Mouse (Mus musculus) midbrain, postnatal 0 days (tissue): Measurements from ENCODE around the gene Olfr959. TPM values are rescaled to one million over a fixed set of nuclear protein-coding genes. Genes with fewer than 3 reads are reported as not detected.
A peak's percentile ranks its signal among the peaks of the same experiment; 100 is the strongest.

Experiments used
- ATAC-seq: fragments of 200-750 bp; cut with Nextera tagmentation; 2 replicates; pipeline ENCODE4 v1.8.0; 2017; ENCODE audit warnings: moderate number of reproducible peaks, mild to moderate bottlenecking, moderate TSS enrichment, moderate library complexity; ENCODE audit not compliant: low FRiP score
- DNase-seq: peaks from one replicate; pipeline ENCODE4 v3.0.0-alpha.2; 2015; ENCODE audit warnings: low spot score
- H3K27ac ChIP-seq: fragments of 300-500 bp; sonication (generic); 2 replicates; pipeline ENCODE4 v1.5.1; 2014; ENCODE audit warnings: low read depth, mild to moderate bottlenecking, low read length, mixed read lengths
- H3K27me3 ChIP-seq: fragments of 300-500 bp; sonication (generic); 2 replicates; pipeline ENCODE4 v1.6.1; 2014; ENCODE audit warnings: low read length, control low read depth, mixed read lengths; ENCODE audit not compliant: insufficient read depth
- H3K36me3 ChIP-seq: fragments of 300-500 bp; sonication (generic); 2 replicates; pipeline ENCODE4 v1.6.1; 2014; ENCODE audit warnings: low read length, control low read depth, mixed read lengths; ENCODE audit not compliant: insufficient read depth
- H3K4me1 ChIP-seq: fragments of 300-500 bp; sonication (generic); 2 replicates; pipeline ENCODE4 v1.6.1; 2014; ENCODE audit warnings: mild to moderate bottlenecking, control low read depth, antibody characterized with exemption, low read length, mixed read lengths; ENCODE audit not compliant: insufficient read depth
- H3K4me2 ChIP-seq: fragments of 300-500 bp; sonication (generic); 2 replicates; pipeline ENCODE4 v1.6.1; 2014; ENCODE audit warnings: low read depth, mild to moderate bottlenecking, low read length, mixed read lengths; ENCODE audit not compliant: poor library complexity, severe bottlenecking
- H3K4me3 ChIP-seq: fragments of 300-500 bp; sonication (generic); 2 replicates; pipeline ENCODE4 v1.5.1; 2014; ENCODE audit warnings: low read depth, mild to moderate bottlenecking, low read length, moderate library complexity
- H3K9ac ChIP-seq: fragments of 300-500 bp; sonication (generic); replicated peaks from 2 replicates; pipeline ENCODE4 v1.6.1; 2014; ENCODE audit warnings: mild to moderate bottlenecking, low read length, moderate library complexity, mixed read lengths; ENCODE audit not compliant: poor library complexity, severe bottlenecking
- H3K9me3 ChIP-seq: fragments of 300-500 bp; sonication (generic); 2 replicates; pipeline ENCODE4 v1.6.1; 2016; ENCODE audit warnings: low read length, control low read depth
- CTCF ChIP-seq: IDR thresholded peaks from 2 replicates; pipeline ENCODE4 v1.5.1; 2016; ENCODE audit warnings: antibody characterized with exemption, mild to moderate bottlenecking
- WGBS: fragments of 180-500 bp; shearing (Covaris S2); extraction: QIAGEN DNeasy Blood & Tissue Kit; methylation state at CpG from one replicate; pipeline ENCODE4 v1.1.7; 2014; 5-methylcytosine and 5-hydroxymethylcytosine counted together
- polyA plus RNA-seq: library from polyadenylated mRNA; unstranded; fragments of >200 nt; fragmentation: Nextera tagmentation; extraction: Ambion mirVana; gene quantifications from 2 replicates; pipeline ENCODE4 v1.2.1, GENCODE M21; 2015
- total RNA-seq: library from RNA; depleted of rRNA; stranded (reverse); fragments of >200 nt; gene quantifications from 2 replicates; pipeline ENCODE4 v1.2.3, GENCODE M21; 2014; rRNA removed

Gene Olfr959
- total RNA-seq (0.16 TPM in 1 of 2 replicates, not detected in the other), polyA plus RNA-seq (0.05 TPM in 1 of 2 replicates, not detected in the other)

GRCm38 (mm10) chr9:39575469-39575868 is at the start of gene Olfr959:
Gene Olfr959 (minus strand): TSS chr9:39575569.
- no peaks in the 10 kb centered on the region for H3K27me3 ChIP-seq
- H3K9ac ChIP-seq: no peak within 1 kb of the TSS
- 88% methylated on average over 3 of the region's 3 CpGs for WGBS
- H3K36me3 ChIP-seq: no peaks in the 10 kb centered on the region
- ATAC-seq: no peak
- H3K9me3 ChIP-seq: no peaks in the 10 kb centered on the region
- TF ChIP-seq CTCF: no peak
- no peaks in the 10 kb centered on the region for H3K4me1 ChIP-seq
- H3K4me3 ChIP-seq: no peak within 1 kb of the TSS
- H3K4me2 ChIP-seq: no peak within 1 kb of the TSS
- H3K27ac ChIP-seq: no peak within 1 kb of the TSS
- no peak for DNase-seq

GRCm38 (mm10) chr9:39624711-39625110 is 49.3 kb upstream of the Olfr959 start:
- DNase-seq (no peak), ATAC-seq (no peak)
- H3K4me1 ChIP-seq: no peaks in the 10 kb centered on the region
- H3K4me2 ChIP-seq: no peak overlapping the region
- H3K36me3 ChIP-seq: no peaks in the 10 kb centered on the region
- H3K9me3 ChIP-seq: no peaks in the 10 kb centered on the region
- no peak overlapping the region for H3K27ac ChIP-seq
- no peak overlapping the region for H3K9ac ChIP-seq
- H3K4me3 ChIP-seq: no peak overlapping the region
- TF ChIP-seq CTCF: no peak
- H3K27me3 ChIP-seq: no peaks in the 10 kb centered on the region
- 88% methylated on average over 2 of the region's 2 CpGs for WGBS

GRCm38 (mm10) chr9:39623783-39624182 is 48.4 kb upstream of the Olfr959 start:
- no peak overlapping the region for H3K4me2 ChIP-seq
- H3K4me1 ChIP-seq: no peaks in the 10 kb centered on the region
- WGBS: 92% methylated on average over 3 of the region's 3 CpGs
- TF ChIP-seq CTCF: no peak
- H3K9ac ChIP-seq: no peak overlapping the region
- no peaks in the 10 kb centered on the region for H3K9me3 ChIP-seq
- no peaks in the 10 kb centered on the region for H3K27me3 ChIP-seq
- no peaks in the 10 kb centered on the region for H3K36me3 ChIP-seq
- no peak overlapping the region for H3K4me3 ChIP-seq
- H3K27ac ChIP-seq: no peak overlapping the region
- no peak for DNase-seq
- no peak for ATAC-seq

GRCm38 (mm10) chr9:39621073-39621472 is 45.7 kb upstream of the Olfr959 start, which contains the start of gene Olfr960:
Gene Olfr960 (plus strand): TSS chr9:39621373.
- Histone ChIP-seq H3K4me1 (no peaks in the 10 kb centered on the region), H3K4me2 (no peak within 1 kb of the TSS), H3K27ac (no peak within 1 kb of the TSS), H3K4me3 (no peak within 1 kb of the TSS), H3K9me3 (no peaks in the 10 kb centered on the region), H3K9ac (no peak within 1 kb of the TSS), H3K27me3 (no peaks in the 10 kb centered on the region), H3K36me3 (no peaks in the 10 kb centered on the region)
- DNase-seq (no peak), ATAC-seq (no peak)
- 69% methylated on average over 1 of the region's 1 CpGs for WGBS
- no peak for TF ChIP-seq CTCF

GRCm38 (mm10) chr9:39611953-39612352 is 36.6 kb upstream of the Olfr959 start:
- WGBS: 49% methylated on average over 1 of the region's 1 CpGs
- ATAC-seq: no peak
- H3K4me2 ChIP-seq: no peak overlapping the region
- DNase-seq: peak; percentile 65
- H3K4me3 ChIP-seq: no peak overlapping the region
- H3K27me3 ChIP-seq: no peaks in the 10 kb centered on the region
- no peaks in the 10 kb centered on the region for H3K9me3 ChIP-seq
- H3K36me3 ChIP-seq: no peaks in the 10 kb centered on the region
- no peaks in the 10 kb centered on the region for H3K4me1 ChIP-seq
- peak; percentile 77 for TF ChIP-seq CTCF
- H3K27ac ChIP-seq: no peak overlapping the region
- no peak overlapping the region for H3K9ac ChIP-seq

- H3K4me3 ChIP-seq: no peak within 1 kb of the TSS
- H3K9ac ChIP-seq: no peak within 1 kb of the TSS
- H3K9me3 ChIP-seq: no peaks in the 10 kb centered on the region
- no peaks in the 10 kb centered on the region for H3K27me3 ChIP-seq
- H3K4me1 ChIP-seq: no peaks in the 10 kb centered on the region
- WGBS: 78% methylated on average over 3 of the region's 3 CpGs
- no peak for TF ChIP-seq CTCF
- no peak within 1 kb of the TSS for H3K4me2 ChIP-seq
- DNase-seq: no peak
- H3K27ac ChIP-seq: no peak within 1 kb of the TSS
- H3K36me3 ChIP-seq: no peaks in the 10 kb centered on the region
- ATAC-seq: no peak
Observed at GRCm38 (mm10) chr9:39610355-39610754, 35.0 kb upstream of the Olfr959 start, which contains the start of gene Olfr148. Gene Olfr148 (plus strand): TSS chr9:39610655.
